Mouse (Mus musculus): Measurements from ENCODE around the gene Mpz. TPM values are rescaled to one million over a fixed set of nuclear protein-coding genes. Genes with fewer than 3 reads are reported as not detected.

Mpz gene
- polyA plus RNA-seq, 1 experiment from 2014 or later = 1.3 TPM

- H3K9ac ChIP-seq (ENCODE audit: low read length) = no peak overlapping the region
- H3K9me3 ChIP-seq (ENCODE audit: control insufficient read depth, low read length) = no peaks in the 10 kb centered on the region
- peak; percentile 59; the same call in 1 of the 2 replicates for ATAC-seq (ENCODE audit: low read depth)
- H3K36me3 ChIP-seq (ENCODE audit: control insufficient read depth, insufficient read depth, low read length) = no peaks in the 10 kb centered on the region
- 35% methylated on average over 14 of the region's 14 CpGs for WGBS
- peak overlapping the region; percentile 26; the same call in 1 of the 2 replicates for H3K4me2 ChIP-seq (ENCODE audit: low read depth, low read length)
- no peak overlapping the region for H3K4me3 ChIP-seq (ENCODE audit: low read length)
- peaks cover 28% of the 10 kb centered on the region for H3K27me3 ChIP-seq (ENCODE audit: control insufficient read depth, insufficient read depth, low read depth, low read length)
- H3K4me1 ChIP-seq (replicated peaks; ENCODE audit: control insufficient read depth, insufficient read depth, low read length) = peaks cover 10% of the 10 kb centered on the region
- H3K27ac ChIP-seq (ENCODE audit: low read length) = 0 out of 2 replicates have a peak overlapping the region, but pooled peaks have one; percentile 30
These were observed 39.1 kb downstream of the Mpz start for GRCm38 (mm10) chr1:171189476-171190114.

GRCm38 (mm10) chr1:171190832-171191231, 40.3 kb downstream of the Mpz start:
- Histone ChIP-seq H3K9me3 (ENCODE audit: control insufficient read depth, low read length) (no peaks in the 10 kb centered on the region), H3K27me3 (ENCODE audit: control insufficient read depth, insufficient read depth, low read depth, low read length) (peaks cover 39% of the 10 kb centered on the region), H3K27ac (ENCODE audit: low read length) (no peak overlapping the region), H3K36me3 (ENCODE audit: control insufficient read depth, insufficient read depth, low read length) (no peaks in the 10 kb centered on the region), H3K4me1 (replicated peaks; ENCODE audit: control insufficient read depth, insufficient read depth, low read length) (peaks cover 15% of the 10 kb centered on the region), H3K9ac (ENCODE audit: low read length) (no peak overlapping the region), H3K4me2 (ENCODE audit: low read depth, low read length) (no peak overlapping the region), H3K4me3 (ENCODE audit: low read length) (no peak overlapping the region)
- 96% methylated on average over 9 of the region's 9 CpGs for WGBS
- no peak for ATAC-seq (ENCODE audit: low read depth)

- ATAC-seq (ENCODE audit: low read depth) = no peak
These were observed 41.8 kb downstream of the Mpz start for GRCm38 (mm10) chr1:171192283-171192682.

GRCm38 (mm10) chr1:171193093-171193840, 42.8 kb downstream of the Mpz start:
- H3K4me2 ChIP-seq (ENCODE audit: low read depth, low read length) = peak overlapping the region; percentile 37
- H3K4me3 ChIP-seq (ENCODE audit: low read length) = peak overlapping the region; percentile 14; the same call in 1 of the 2 replicates
- no peak overlapping the region for H3K27ac ChIP-seq (ENCODE audit: low read length)
- no peaks in the 10 kb centered on the region for H3K9me3 ChIP-seq (ENCODE audit: control insufficient read depth, low read length)
- ATAC-seq (ENCODE audit: low read depth) = no peak
- WGBS = 8% methylated on average over 18 of the region's 18 CpGs
- H3K27me3 ChIP-seq (ENCODE audit: control insufficient read depth, insufficient read depth, low read depth, low read length) = peaks cover 53% of the 10 kb centered on the region
- H3K36me3 ChIP-seq (ENCODE audit: control insufficient read depth, insufficient read depth, low read length) = no peaks in the 10 kb centered on the region
- H3K4me1 ChIP-seq (replicated peaks; ENCODE audit: control insufficient read depth, insufficient read depth, low read length) = peaks cover 19% of the 10 kb centered on the region
- H3K9ac ChIP-seq (ENCODE audit: low read length) = no peak overlapping the region

More at GRCm38 (mm10) chr1:171192283-171192682, 41.8 kb downstream of the Mpz start:
- no peak overlapping the region for H3K27ac ChIP-seq (ENCODE audit: low read length)
- no peak overlapping the region for H3K4me2 ChIP-seq (ENCODE audit: low read depth, low read length)
- H3K9me3 ChIP-seq (ENCODE audit: control insufficient read depth, low read length) = no peaks in the 10 kb centered on the region
- H3K36me3 ChIP-seq (ENCODE audit: control insufficient read depth, insufficient read depth, low read length) = no peaks in the 10 kb centered on the region
- peaks cover 50% of the 10 kb centered on the region for H3K27me3 ChIP-seq (ENCODE audit: control insufficient read depth, insufficient read depth, low read depth, low read length)
- 48% methylated on average over 10 of the region's 10 CpGs for WGBS
- peaks cover 19% of the 10 kb centered on the region for H3K4me1 ChIP-seq (replicated peaks; ENCODE audit: control insufficient read depth, insufficient read depth, low read length)
- H3K4me3 ChIP-seq (ENCODE audit: low read length) = no peak overlapping the region
- H3K9ac ChIP-seq (ENCODE audit: low read length) = no peak overlapping the region

GRCm38 (mm10) chr1:171193911-171194830, 43.7 kb downstream of the Mpz start:
- ATAC-seq (ENCODE audit: low read depth) = no peak
- Histone ChIP-seq H3K9ac (ENCODE audit: low read length) (no peak overlapping the region), H3K9me3 (ENCODE audit: control insufficient read depth, low read length) (no peaks in the 10 kb centered on the region), H3K27me3 (ENCODE audit: control insufficient read depth, insufficient read depth, low read depth, low read length) (peaks cover 53% of the 10 kb centered on the region), H3K36me3 (ENCODE audit: control insufficient read depth, insufficient read depth, low read length) (no peaks in the 10 kb centered on the region), H3K27ac (ENCODE audit: low read length) (no peak overlapping the region), H3K4me1 (replicated peaks; ENCODE audit: control insufficient read depth, insufficient read depth, low read length) (peaks cover 16% of the 10 kb centered on the region), H3K4me3 (ENCODE audit: low read length) (no peak overlapping the region), H3K4me2 (ENCODE audit: low read depth, low read length) (no peak overlapping the region)
- WGBS = 34% methylated on average over 11 of the region's 11 CpGs

GRCm38 (mm10) chr1:171195046-171195822, 44.7 kb downstream of the Mpz start:
- peaks cover 11% of the 10 kb centered on the region for H3K4me1 ChIP-seq (replicated peaks; ENCODE audit: control insufficient read depth, insufficient read depth, low read length)
- H3K27me3 ChIP-seq (ENCODE audit: control insufficient read depth, insufficient read depth, low read depth, low read length) = peaks cover 53% of the 10 kb centered on the region
- 0 out of 2 replicates have a peak, but pooled peaks have one; percentile 27 for ATAC-seq (ENCODE audit: low read depth)
- no peaks in the 10 kb centered on the region for H3K36me3 ChIP-seq (ENCODE audit: control insufficient read depth, insufficient read depth, low read length)
- peak overlapping the region; percentile 51 for H3K4me3 ChIP-seq (ENCODE audit: low read length)
- no peaks in the 10 kb centered on the region for H3K9me3 ChIP-seq (ENCODE audit: control insufficient read depth, low read length)
- no peak overlapping the region for H3K27ac ChIP-seq (ENCODE audit: low read length)
- WGBS = 8% methylated on average over 20 of the region's 20 CpGs
- H3K4me2 ChIP-seq (ENCODE audit: low read depth, low read length) = peak overlapping the region; percentile 86
- no peak overlapping the region for H3K9ac ChIP-seq (ENCODE audit: low read length)

- Histone ChIP-seq H3K4me1 (replicated peaks; ENCODE audit: control insufficient read depth, insufficient read depth, low read length) (peaks cover 11% of the 10 kb centered on the region), H3K4me3 (ENCODE audit: low read length) (peak within 1 kb of the TSS; percentile 51), H3K36me3 (ENCODE audit: control insufficient read depth, insufficient read depth, low read length) (no peaks in the 10 kb centered on the region), H3K27me3 (ENCODE audit: control insufficient read depth, insufficient read depth, low read depth, low read length) (peaks cover 53% of the 10 kb centered on the region), H3K27ac (ENCODE audit: low read length) (no peak within 1 kb of the TSS), H3K9ac (ENCODE audit: low read length) (peak within 1 kb of the TSS; percentile 46), H3K9me3 (ENCODE audit: control insufficient read depth, low read length) (no peaks in the 10 kb centered on the region), H3K4me2 (ENCODE audit: low read depth, low read length) (peak within 1 kb of the TSS; percentile 86)
- peak; percentile 95 for ATAC-seq (ENCODE audit: low read depth)
- WGBS = under 1% methylated on average over 33 of the region's 33 CpGs
These were observed 45.4 kb downstream of the Mpz start, which contains the start of gene Pcp4l1 for GRCm38 (mm10) chr1:171195887-171196397. Gene Pcp4l1 (minus strand): TSS chr1:171196268.

- Histone ChIP-seq H3K27me3 (ENCODE audit: control insufficient read depth, insufficient read depth, low read depth, low read length) (peaks cover 26% of the 10 kb centered on the region), H3K4me3 (ENCODE audit: low read length) (no peak overlapping the region), H3K36me3 (ENCODE audit: control insufficient read depth, insufficient read depth, low read length) (no peaks in the 10 kb centered on the region), H3K4me2 (ENCODE audit: low read depth, low read length) (no peak overlapping the region), H3K9me3 (ENCODE audit: control insufficient read depth, low read length) (no peaks in the 10 kb centered on the region), H3K9ac (ENCODE audit: low read length) (no peak overlapping the region), H3K27ac (ENCODE audit: low read length) (no peak overlapping the region), H3K4me1 (replicated peaks; ENCODE audit: control insufficient read depth, insufficient read depth, low read length) (peaks cover 9% of the 10 kb centered on the region)
- 45% methylated on average over 1 of the region's 1 CpGs for WGBS
- no peak for ATAC-seq (ENCODE audit: low read depth)
These were observed 49.0 kb downstream of the Mpz start for GRCm38 (mm10) chr1:171199532-171199931.
